Mouse (Mus musculus): ENCODE results near the gene Klk1b24.
A peak's percentile ranks its signal among the peaks of the same experiment; 100 is the strongest.
"Not testable (repeated sequence)": the region's sequence is repeated elsewhere in the genome, so short reads cannot be mapped to it uniquely, and the experiment has no call there.

The Klk1b24 gene

GRCm38 (mm10) chr7:44187936-44188335, at the start of gene Klk1b24:
Gene Klk1b24, plus strand, starts transcription at chr7:44188236.
- not testable (repeated sequence) for DNase-seq

DNA sequence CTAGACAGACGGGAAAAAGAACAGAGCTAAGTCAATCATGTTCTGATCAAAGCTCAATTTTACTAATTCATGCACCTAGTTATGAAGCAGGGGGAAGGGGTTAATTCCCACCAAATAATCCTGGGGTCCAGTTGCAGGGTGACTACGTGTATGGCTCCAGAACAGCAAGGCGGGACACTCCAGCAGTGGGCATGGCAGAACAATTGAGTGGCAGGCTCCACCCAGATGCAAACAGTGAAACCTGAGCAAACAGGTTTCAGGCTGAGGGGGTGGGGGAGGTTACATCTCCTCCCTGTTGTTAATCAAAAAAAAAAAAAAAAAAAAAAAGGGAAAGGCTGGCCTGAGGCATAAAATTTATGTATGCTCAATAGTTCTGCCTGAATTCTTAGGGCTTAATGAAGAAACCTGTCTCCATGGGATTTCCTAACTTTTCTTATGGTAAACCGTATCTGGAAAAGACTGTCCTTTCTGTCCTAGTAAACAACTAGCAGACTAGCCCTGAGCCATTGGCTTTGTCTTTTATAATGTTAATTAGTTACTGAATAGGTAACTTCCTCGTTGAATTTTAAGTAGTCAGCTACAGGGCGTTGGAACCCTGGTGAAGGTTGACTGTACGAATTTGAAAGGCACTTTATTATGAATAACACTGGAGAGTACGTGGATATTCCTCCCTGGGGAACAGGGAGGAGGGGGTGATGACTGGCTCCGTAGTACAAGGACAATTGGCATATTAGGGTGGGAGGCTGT, 8.6 kb upstream of the Klk1b24 start:
- DNase-seq = peak; percentile 39 to 56

DNA sequence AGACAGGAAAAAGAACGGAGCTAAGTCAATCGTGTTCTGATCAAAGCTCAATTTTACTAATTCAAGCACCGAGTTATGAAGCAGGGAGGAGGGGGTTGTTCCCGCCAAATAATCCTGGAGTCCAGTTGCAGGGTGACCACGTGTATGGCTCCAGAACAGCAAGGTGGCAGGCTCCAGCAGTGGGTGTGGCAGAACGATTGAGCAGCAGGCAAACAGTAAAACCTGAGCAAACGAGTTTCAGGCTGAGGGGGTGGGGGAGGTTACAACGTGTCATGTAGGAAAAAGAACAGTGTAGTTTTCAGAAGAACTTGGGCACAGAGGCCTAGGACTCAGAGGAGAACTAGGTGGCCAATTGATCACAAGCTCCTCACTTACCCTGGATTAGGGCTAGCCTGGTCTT, 1.5 kb upstream of the Klk1b24 start:
- DNase-seq = peak in 1 of 2 experiments; percentile 40

- DNase-seq = not testable (repeated sequence)
Measured at GRCm38 (mm10) chr7:44193466-44193865, 5.4 kb downstream of the Klk1b24 start.

DNA sequence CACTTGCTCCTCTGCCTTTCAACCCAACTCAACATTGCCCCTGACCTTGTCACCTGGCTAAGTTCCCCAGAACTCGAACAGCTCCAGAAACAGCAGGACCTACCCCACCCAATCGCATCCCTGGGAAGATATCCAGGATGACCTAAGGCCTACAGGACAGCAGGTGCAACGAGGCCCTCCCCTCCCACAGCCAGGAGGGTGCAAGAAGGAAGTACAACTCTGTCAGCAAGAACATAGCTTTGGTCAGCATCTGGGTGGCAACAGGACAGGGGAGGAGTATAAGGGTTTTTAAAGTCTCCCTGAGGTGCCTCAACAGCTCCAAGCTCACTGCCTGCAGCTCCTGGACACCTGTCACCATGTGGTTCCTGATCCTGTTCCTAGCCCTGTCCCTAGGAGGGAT, 9.9 kb downstream of the Klk1b24 start, which contains the start of gene Klk1b3:
Klk1b3 (plus strand) TSS at position 301 of the 400 bp plus-strand sequence.
- no peak for DNase-seq

GRCm38 (mm10) chr7:44207135-44207534, 19.1 kb downstream of the Klk1b24 start, which contains the start of gene Klk1b4:
Gene Klk1b4, plus strand, starts transcription at chr7:44207435.
- DNase-seq = not testable (repeated sequence)

DNA sequence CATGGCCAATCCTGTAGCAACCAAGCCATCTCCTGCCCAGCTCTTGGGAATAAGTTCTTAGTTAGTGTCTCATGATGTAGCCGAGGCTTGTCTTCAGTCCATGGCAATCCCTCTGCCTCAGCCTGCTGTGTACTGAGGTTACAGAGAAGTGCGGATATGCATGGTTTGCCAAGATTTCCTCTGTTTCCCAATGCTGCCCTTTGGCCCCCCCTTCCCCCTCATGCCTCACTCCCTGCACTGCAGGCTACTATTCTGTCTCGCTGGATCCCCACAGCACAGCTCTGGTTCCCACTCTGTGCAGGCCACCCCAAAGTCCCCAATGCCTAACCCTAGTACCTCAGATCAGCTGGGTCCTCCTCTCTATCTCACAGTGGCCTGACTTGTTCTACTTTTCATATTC, 20.3 kb downstream of the Klk1b24 start:
- DNase-seq = no peak

DNA sequence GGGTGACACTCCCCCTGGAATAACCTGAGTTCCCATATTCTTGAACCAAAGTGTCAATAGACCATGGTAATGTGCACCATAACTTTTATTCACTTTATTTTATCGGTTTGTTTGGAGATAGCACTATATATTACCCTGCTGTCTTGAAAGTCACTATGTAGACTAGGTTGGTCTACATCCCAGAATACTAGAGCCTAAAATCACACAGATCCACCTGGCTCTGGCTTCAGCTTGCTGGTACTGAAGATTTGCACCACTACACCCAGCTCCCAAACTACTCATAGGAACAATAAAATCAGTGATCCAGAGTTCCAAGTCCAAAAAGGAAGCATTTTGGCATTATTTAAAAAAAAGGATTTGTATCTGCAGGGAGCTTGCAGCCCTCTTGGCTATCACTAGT, 27.6 kb downstream of the Klk1b24 start, which contains the start of gene Klk1b5:
Klk1b5 (plus strand) TSS at position 301 of the 400 bp plus-strand sequence.
- DNase-seq = no peak

GRCm38 (mm10) chr7:44221601-44222000, 33.6 kb downstream of the Klk1b24 start:
- not testable (repeated sequence) for DNase-seq

DNA sequence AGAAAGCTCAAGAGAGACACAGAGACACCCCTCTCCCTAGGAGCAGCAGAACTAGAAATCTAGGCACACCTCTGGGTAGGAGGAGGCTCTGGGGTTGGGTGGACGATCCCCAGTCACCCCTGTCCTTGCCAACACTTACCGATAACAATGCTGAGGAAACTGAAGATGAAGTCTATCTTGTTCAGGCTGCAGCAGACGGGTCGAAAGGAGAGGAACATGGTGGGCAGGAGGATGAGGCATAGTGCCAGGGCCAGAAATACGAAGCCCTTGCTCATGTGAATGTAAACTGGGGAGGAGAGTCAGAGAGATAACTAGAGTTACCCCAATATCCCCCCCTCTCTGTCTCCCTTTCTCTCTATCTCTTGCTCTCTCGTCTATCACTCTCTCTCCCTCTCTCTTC, 34.3 kb downstream of the Klk1b24 start:
- not testable (repeated sequence) for DNase-seq

- DNase-seq = peak; percentile 44 to 67
Measured at GRCm38 (mm10) chr7:44225076-44225475, 37.0 kb downstream of the Klk1b24 start, which contains the start of gene Klk1. Gene Klk1, plus strand, starts transcription at chr7:44225360.

DNA sequence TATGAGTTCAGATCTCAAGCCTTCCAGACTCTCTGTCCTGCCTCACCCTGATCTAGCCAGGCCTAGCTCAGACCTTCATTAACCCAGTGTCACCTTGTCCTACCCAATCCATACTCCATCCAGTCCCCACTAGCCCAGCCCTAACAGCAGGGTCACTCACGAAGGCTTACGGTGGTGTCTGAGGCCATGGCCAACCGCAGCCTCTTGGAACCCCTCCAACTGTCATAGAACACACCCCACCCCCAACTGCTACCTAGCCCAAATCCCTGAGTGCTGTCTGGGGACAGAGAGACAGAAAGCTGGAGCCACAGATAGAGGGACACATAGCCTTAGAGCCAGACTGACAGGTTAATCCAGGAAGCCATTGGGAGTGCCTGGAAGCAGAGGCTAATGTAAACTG, 47.9 kb downstream of the Klk1b24 start, which contains the start of gene Gm36864:
Gm36864 (plus strand) TSS at position 269 of the 400 bp plus-strand sequence.
- no peak for DNase-seq

DNA sequence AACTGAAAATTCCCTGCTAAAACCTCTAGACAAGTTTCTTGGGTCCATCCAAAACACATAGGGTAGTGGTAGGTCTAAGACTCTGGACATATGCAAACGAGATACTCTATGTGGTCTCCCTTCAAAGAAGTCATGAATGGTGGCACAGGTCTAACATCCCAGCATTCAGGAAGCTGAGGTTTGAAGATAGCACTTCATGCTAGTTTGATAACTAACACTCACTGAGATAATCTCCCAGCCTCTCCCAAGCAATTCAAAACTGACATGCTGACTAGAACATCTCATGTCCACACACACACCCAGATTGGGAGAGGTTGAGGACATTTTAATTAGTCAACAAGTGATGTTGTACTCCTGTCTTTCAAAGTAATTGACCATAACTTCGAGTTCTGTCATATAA, 51.9 kb downstream of the Klk1b24 start:
- DNase-seq = no peak

- no peak for DNase-seq
Measured at GRCm38 (mm10) chr7:44240712-44241111, 52.7 kb downstream of the Klk1b24 start.

- no peak for DNase-seq
Measured at GRCm38 (mm10) chr7:44241163-44241562, 53.1 kb downstream of the Klk1b24 start.

Data from kidney, adult 8-10 months (tissue).